ENCODE assay signal across 14 mouse cellular contexts in the genomic region with DNA sequence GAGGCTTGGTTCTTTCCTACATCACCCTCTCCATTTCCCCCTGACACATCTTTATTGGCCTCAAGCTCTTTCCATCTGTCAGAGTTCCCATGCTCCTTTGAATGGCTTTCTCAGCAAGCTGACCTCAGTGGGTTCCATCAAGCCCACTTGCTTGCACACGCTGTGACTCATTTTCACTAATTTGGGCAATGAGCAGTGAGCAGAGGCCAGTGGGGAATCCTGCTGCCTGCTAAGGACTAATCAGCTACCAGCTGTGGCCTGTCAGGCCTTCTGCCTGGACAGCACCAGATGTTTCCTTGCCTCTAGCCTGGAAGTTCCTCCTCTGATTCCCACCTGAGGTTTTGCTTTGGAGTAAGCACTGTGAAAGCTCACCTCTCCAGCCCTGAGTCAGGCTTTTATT.
A peak's percentile ranks its signal among the peaks of the same experiment; 100 is the strongest.
DNase-seq lines count a peak whose midpoint lies in the region; ATAC-seq and TF ChIP-seq lines count a peak whose summit lies in the region.
"Had no signal": no experiment of that assay in that cellular context is flagged by ENCODE, and none has a peak within 500 bp of the region (broad histone marks: within the 10 kb centered on the region; RNA-seq: fewer than 3 reads in every experiment).

No protein-coding gene starts in this region.

- no peak overlapping the region for H3K4me2 ChIP-seq in hindbrain, embryonic 16.5 days (ENCODE audit: low read length)
- no peak overlapping the region for H3K4me2 ChIP-seq in hindbrain, embryonic 13.5 days
- H3K4me2 ChIP-seq in midbrain, postnatal 0 days (ENCODE audit: low read depth, low read length, poor library complexity, severe bottlenecking): no peak overlapping the region
- H3K4me2 ChIP-seq in midbrain, embryonic 11.5 days: no peak overlapping the region
- no peak overlapping the region for H3K4me2 ChIP-seq in myocyte (ENCODE audit: low read depth)
- H3K4me2 ChIP-seq: forebrain, embryonic 15.5 days; liver, embryonic 12.5 days; midbrain, embryonic 12.5 days had no signal

- no peaks in the 10 kb centered on the region for H3K9me3 ChIP-seq in hindbrain, embryonic 16.5 days (ENCODE audit: control insufficient read depth, low read length)
- no peaks in the 10 kb centered on the region for H3K9me3 ChIP-seq in hindbrain, embryonic 13.5 days
- no peaks in the 10 kb centered on the region for H3K9me3 ChIP-seq in midbrain, postnatal 0 days (ENCODE audit: low read length)
- no peaks in the 10 kb centered on the region for H3K9me3 ChIP-seq in midbrain, embryonic 11.5 days (ENCODE audit: control insufficient read depth, low read length)
- H3K9me3 ChIP-seq: forebrain, embryonic 15.5 days; liver, embryonic 12.5 days; midbrain, embryonic 12.5 days had no signal

- ATAC-seq in hindbrain, embryonic 16.5 days: peak; percentile 70
- ATAC-seq in hindbrain, embryonic 13.5 days (ENCODE audit: low FRiP score): no peak
- no peak for ATAC-seq in midbrain, postnatal 0 days (ENCODE audit: low FRiP score)
- no peak for ATAC-seq in midbrain, embryonic 11.5 days (ENCODE audit: low FRiP score)
- ATAC-seq: forebrain, embryonic 15.5 days; liver, embryonic 12.5 days had no signal

- TF ChIP-seq POLR2A in myocyte (IDR thresholded peaks at IDR 0.05; ENCODE audit: insufficient read length, low read depth): no peak

- peaks cover 3% of the 10 kb centered on the region; the same call in 1 of the 2 replicates for H3K4me1 ChIP-seq in hindbrain, embryonic 16.5 days (ENCODE audit: control insufficient read depth, insufficient read depth, low read depth, low read length)
- no peaks in the 10 kb centered on the region for H3K4me1 ChIP-seq in hindbrain, embryonic 13.5 days (replicated peaks)
- no peaks in the 10 kb centered on the region for H3K4me1 ChIP-seq in midbrain, postnatal 0 days (ENCODE audit: insufficient read depth, low read length)
- no peaks in the 10 kb centered on the region for H3K4me1 ChIP-seq in midbrain, embryonic 11.5 days (ENCODE audit: control insufficient read depth, insufficient read depth, low read length)
- H3K4me1 ChIP-seq: forebrain, embryonic 15.5 days; liver, embryonic 12.5 days; midbrain, embryonic 12.5 days had no signal

- H3K27me3 ChIP-seq in hindbrain, embryonic 16.5 days (replicated peaks; ENCODE audit: control insufficient read depth, insufficient read depth, low read length): no peaks in the 10 kb centered on the region
- no peaks in the 10 kb centered on the region for H3K27me3 ChIP-seq in hindbrain, embryonic 13.5 days
- H3K27me3 ChIP-seq in midbrain, postnatal 0 days (ENCODE audit: insufficient read depth, low read length): no peaks in the 10 kb centered on the region
- no peaks in the 10 kb centered on the region for H3K27me3 ChIP-seq in midbrain, embryonic 11.5 days (ENCODE audit: control insufficient read depth, insufficient read depth, low read length)
- H3K27me3 ChIP-seq in myocyte (ENCODE audit: control insufficient read depth, insufficient read depth, insufficient read length): no peaks in the 10 kb centered on the region
- H3K27me3 ChIP-seq: forebrain, embryonic 15.5 days; liver, embryonic 12.5 days; midbrain, embryonic 12.5 days had no signal

- H3K36me3 ChIP-seq in hindbrain, embryonic 16.5 days (ENCODE audit: control insufficient read depth, insufficient read depth, low read length): no peaks in the 10 kb centered on the region
- H3K36me3 ChIP-seq in hindbrain, embryonic 13.5 days: no peaks in the 10 kb centered on the region
- no peaks in the 10 kb centered on the region for H3K36me3 ChIP-seq in midbrain, postnatal 0 days (ENCODE audit: insufficient read depth, low read length)
- no peaks in the 10 kb centered on the region for H3K36me3 ChIP-seq in midbrain, embryonic 11.5 days (ENCODE audit: control insufficient read depth, insufficient read depth, low read length)
- H3K36me3 ChIP-seq in myocyte (ENCODE audit: control insufficient read depth, insufficient read depth): no peaks in the 10 kb centered on the region
- H3K36me3 ChIP-seq: forebrain, embryonic 15.5 days; liver, embryonic 12.5 days; midbrain, embryonic 12.5 days had no signal

- DNase-seq in midbrain, postnatal 0 days (ENCODE audit: low spot score): peak; percentile 68
- DNase-seq in midbrain, embryonic 11.5 days (ENCODE audit: low spot score, missing footprints): no peak
- DNase-seq in embryo, embryonic 11 days: peak; percentile 11
- DNase-seq in cerebellum, adult 8-10 months: no peak
- DNase-seq in cerebellum, postnatal 25 days: no peak
- DNase-seq: cerebellum, postnatal 36 days; gastrocnemius, postnatal 14 days; kidney, adult 11 months had no signal

- H3K79me2 ChIP-seq in myocyte (ENCODE audit: control insufficient read depth, insufficient read depth): no peaks in the 10 kb centered on the region

- H3K4me3 ChIP-seq in hindbrain, embryonic 16.5 days (ENCODE audit: low read length): no peak overlapping the region
- H3K4me3 ChIP-seq in hindbrain, embryonic 13.5 days: no peak overlapping the region
- H3K4me3 ChIP-seq in midbrain, postnatal 0 days (ENCODE audit: low read depth, low read length): no peak overlapping the region
- H3K4me3 ChIP-seq in midbrain, embryonic 11.5 days (ENCODE audit: low read depth, low read length): no peak overlapping the region
- H3K4me3 ChIP-seq in myocyte: no peak overlapping the region
- H3K4me3 ChIP-seq: forebrain, embryonic 15.5 days; liver, embryonic 12.5 days; midbrain, embryonic 12.5 days had no signal

- no peak overlapping the region for H3K9ac ChIP-seq in hindbrain, embryonic 16.5 days (ENCODE audit: low read depth, low read length)
- no peak overlapping the region for H3K9ac ChIP-seq in hindbrain, embryonic 13.5 days
- no peak overlapping the region for H3K9ac ChIP-seq in midbrain, postnatal 0 days (replicated peaks; ENCODE audit: low read length, poor library complexity, severe bottlenecking)
- no peak overlapping the region for H3K9ac ChIP-seq in midbrain, embryonic 11.5 days (ENCODE audit: low read length)
- H3K9ac ChIP-seq: forebrain, embryonic 15.5 days; liver, embryonic 12.5 days; midbrain, embryonic 12.5 days had no signal

- no peak overlapping the region for H3K27ac ChIP-seq in hindbrain, embryonic 16.5 days (ENCODE audit: low read depth, low read length)
- H3K27ac ChIP-seq in hindbrain, embryonic 13.5 days: no peak overlapping the region
- no peak overlapping the region for H3K27ac ChIP-seq in midbrain, postnatal 0 days (ENCODE audit: low read depth, low read length)
- H3K27ac ChIP-seq in midbrain, embryonic 11.5 days (ENCODE audit: low read depth, low read length): no peak overlapping the region
- H3K27ac ChIP-seq: forebrain, embryonic 15.5 days; liver, embryonic 12.5 days; midbrain, embryonic 12.5 days had no signal

- WGBS in hindbrain, embryonic 16.5 days: 44% methylated on average over 1 of the region's 1 CpGs
- 37% methylated on average over 1 of the region's 1 CpGs for WGBS in hindbrain, embryonic 13.5 days
- 48% methylated on average over 1 of the region's 1 CpGs for WGBS in midbrain, postnatal 0 days
- 59% methylated on average over 1 of the region's 1 CpGs for WGBS in midbrain, embryonic 11.5 days

- H3ac ChIP-seq in myocyte (ENCODE audit: control insufficient read depth, insufficient read length): no peak overlapping the region

- no peak for TF ChIP-seq CTCF in midbrain, postnatal 0 days (IDR thresholded peaks at IDR 0.05)

TF ChIP-seq in myocyte, 11 proteins besides CTCF, POLR2A, EP300 and RAD21:
- TF ChIP-seq REST (IDR thresholded peaks at IDR 0.05; ENCODE audit: insufficient read depth, insufficient read length) (no peak), TCF12 (IDR thresholded peaks at IDR 0.05; ENCODE audit: insufficient read depth, poor library complexity, severe bottlenecking) (no peak), MYOD1 (IDR thresholded peaks at IDR 0.05; ENCODE audit: control insufficient read depth in 1 of 3, insufficient read length in 2 of 3, low read depth in 2 of 3) (peak in 2 of 3 experiments; percentile 21 to 41), SRF (IDR thresholded peaks at IDR 0.05; ENCODE audit: control insufficient read depth, insufficient read length, low read depth) (no peak)

Comparison
In these comparisons a context has a peak if more than half of its experiments do, and no peak if none do; other contexts are left out.
1. DNase-seq: peak in midbrain, postnatal 0 days (single experiment) and embryo, embryonic 11 days (single experiment); none in midbrain, embryonic 11.5 days (single experiment), cerebellum, adult 8-10 months (single experiment) and cerebellum, postnatal 25 days (0 of 2).